Mouse (Mus musculus) testis, adult 2 months (tissue): ENCODE measurements around the gene Pcdh7. TPM values are rescaled to one million over a fixed set of nuclear protein-coding genes. Genes with fewer than 3 reads are reported as not detected.

Experiments used
- H3K27ac ChIP-seq: fragments of 200-500 bp; 2 replicates; pipeline ENCODE4 v1.5.1; 2012; ENCODE audit warnings: low read depth, low read length; ENCODE audit not compliant: control insufficient read depth, insufficient read depth
- H3K27me3 ChIP-seq: fragments of 200-500 bp; 2 replicates; pipeline ENCODE4 v1.6.1; 2012; ENCODE audit warnings: mild to moderate bottlenecking, low read length, moderate library complexity; ENCODE audit not compliant: control insufficient read depth, insufficient read depth
- H3K36me3 ChIP-seq: fragments of 200-500 bp; 2 replicates; pipeline ENCODE4 v1.6.1; 2012; ENCODE audit warnings: mild to moderate bottlenecking, low read length; ENCODE audit not compliant: control insufficient read depth, insufficient read depth
- H3K4me1 ChIP-seq: fragments of 200-500 bp; 2 replicates; pipeline ENCODE4 v1.6.1; 2012; ENCODE audit warnings: low read length; ENCODE audit not compliant: control insufficient read depth, insufficient read depth
- H3K4me3 ChIP-seq: fragments of 200-500 bp; 2 replicates; pipeline ENCODE4 v1.5.1; 2012; ENCODE audit warnings: low read depth, mild to moderate bottlenecking, low read length, moderate library complexity, mixed read lengths; ENCODE audit not compliant: control insufficient read depth
- CTCF ChIP-seq: fragments of 200-500 bp; IDR thresholded peaks from 2 replicates; pipeline ENCODE4 v1.5.1; 2012; ENCODE audit warnings: low read depth, mild to moderate bottlenecking, inconsistent platforms, low read length, moderate library complexity; ENCODE audit not compliant: control insufficient read depth, insufficient read depth, insufficient replicate concordance
- POLR2A ChIP-seq: fragments of 200-500 bp; IDR thresholded peaks from 2 replicates; pipeline ENCODE4 v1.6.1; 2012; ENCODE audit warnings: low read depth, mild to moderate bottlenecking, inconsistent platforms, low read length, moderate library complexity; ENCODE audit not compliant: control insufficient read depth
- polyA plus RNA-seq: library from polyadenylated mRNA; depleted of rRNA; stranded (reverse); fragments of >200 nt; gene quantifications from 2 replicates; pipeline ENCODE4 v1.2.3, GENCODE M21; 2012

Gene Pcdh7
- polyA plus RNA-seq, 1 experiment, result 0.58 TPM

GRCm38 (mm10) chr5:57756726-57757424, 39.1 kb downstream of the Pcdh7 start:
- H3K4me1 ChIP-seq, result no peaks in the 10 kb centered on the region
- no peaks in the 10 kb centered on the region for H3K27me3 ChIP-seq
- H3K36me3 ChIP-seq, result no peaks in the 10 kb centered on the region
- H3K4me3 ChIP-seq, result no peak overlapping the region
- no peak overlapping the region for H3K27ac ChIP-seq
- TF ChIP-seq POLR2A, result no peak
- TF ChIP-seq CTCF, result no peak

GRCm38 (mm10) chr5:57757436-57757898, 39.7 kb downstream of the Pcdh7 start:
- H3K27ac ChIP-seq, result no peak overlapping the region
- H3K4me1 ChIP-seq, result no peaks in the 10 kb centered on the region
- no peaks in the 10 kb centered on the region for H3K36me3 ChIP-seq
- TF ChIP-seq CTCF, result no peak
- no peak for TF ChIP-seq POLR2A
- H3K4me3 ChIP-seq, result no peak overlapping the region
- H3K27me3 ChIP-seq, result no peaks in the 10 kb centered on the region

GRCm38 (mm10) chr5:57758968-57759367, 41.2 kb downstream of the Pcdh7 start:
- Histone ChIP-seq H3K36me3 (no peaks in the 10 kb centered on the region), H3K27ac (no peak overlapping the region)
- TF ChIP-seq POLR2A (no peak), CTCF (no peak)

GRCm38 (mm10) chr5:57760069-57761063, 42.6 kb downstream of the Pcdh7 start:
- no peak overlapping the region for H3K4me3 ChIP-seq
- no peak overlapping the region for H3K27ac ChIP-seq
- TF ChIP-seq CTCF, result no peak
- TF ChIP-seq POLR2A, result no peak
- H3K4me1 ChIP-seq, result no peaks in the 10 kb centered on the region
- H3K36me3 ChIP-seq, result no peaks in the 10 kb centered on the region
- no peaks in the 10 kb centered on the region for H3K27me3 ChIP-seq

More at GRCm38 (mm10) chr5:57758968-57759367, 41.2 kb downstream of the Pcdh7 start:
- Histone ChIP-seq H3K27me3 (no peaks in the 10 kb centered on the region), H3K4me1 (no peaks in the 10 kb centered on the region), H3K4me3 (no peak overlapping the region)

GRCm38 (mm10) chr5:57765356-57765755, 47.6 kb downstream of the Pcdh7 start:
- no peak overlapping the region for H3K4me3 ChIP-seq
- H3K36me3 ChIP-seq, result no peaks in the 10 kb centered on the region
- no peak overlapping the region for H3K27ac ChIP-seq
- no peaks in the 10 kb centered on the region for H3K27me3 ChIP-seq
- peaks cover 2% of the 10 kb centered on the region; the same call in 1 of the 2 replicates for H3K4me1 ChIP-seq
- TF ChIP-seq CTCF (no peak), POLR2A (no peak)

GRCm38 (mm10) chr5:57767346-57767745, 49.6 kb downstream of the Pcdh7 start:
- Histone ChIP-seq H3K27me3 (no peaks in the 10 kb centered on the region), H3K4me1 (peaks cover 2% of the 10 kb centered on the region; the same call in 1 of the 2 replicates), H3K4me3 (no peak overlapping the region), H3K36me3 (no peaks in the 10 kb centered on the region), H3K27ac (no peak overlapping the region)
- TF ChIP-seq POLR2A (no peak), CTCF (no peak)
